Mouse (Mus musculus): ENCODE data around the gene Tmem238. TPM values are rescaled to one million over a fixed set of nuclear protein-coding genes. Genes with fewer than 3 reads are reported as not detected.

Gene Tmem238
- polyA plus RNA-seq, 1 experiment, result 4.3 TPM

GRCm38 (mm10) chr7:4739544-4740275 is 49.7 kb downstream of the Tmem238 start, which contains the start of gene Kmt5c:
Gene Kmt5c (plus strand): TSS chr7:4740115.
- Histone ChIP-seq H3K4me3 (ENCODE audit: insufficient read depth, low read length) (peak within 1 kb of the TSS; percentile 63), H3K4me1 (ENCODE audit: control insufficient read depth, insufficient read depth, low read length) (no peaks in the 10 kb centered on the region), H3K27ac (ENCODE audit: insufficient read depth, low read length) (peak within 1 kb of the TSS; percentile 67)
- peak; percentile 84 for TF ChIP-seq POLR2A (IDR thresholded peaks at IDR 0.05; ENCODE audit: low read depth, low read length)
- no peak for TF ChIP-seq CTCF (IDR thresholded peaks at IDR 0.05; ENCODE audit: borderline replicate concordance, insufficient read depth, low read length)

GRCm38 (mm10) chr7:4739041-4739543 is 50.4 kb downstream of the Tmem238 start:
- TF ChIP-seq CTCF (IDR thresholded peaks at IDR 0.05; ENCODE audit: borderline replicate concordance, insufficient read depth, low read length) (no peak), POLR2A (IDR thresholded peaks at IDR 0.05; ENCODE audit: low read depth, low read length) (no peak)

More at GRCm38 (mm10) chr7:4739041-4739543, 50.4 kb downstream of the Tmem238 start:
- peak overlapping the region; percentile 67 for H3K27ac ChIP-seq (ENCODE audit: insufficient read depth, low read length)
- no peaks in the 10 kb centered on the region for H3K4me1 ChIP-seq (ENCODE audit: control insufficient read depth, insufficient read depth, low read length)
- peak overlapping the region; percentile 40 for H3K4me3 ChIP-seq (ENCODE audit: insufficient read depth, low read length)

Other genes with a start within 250 kb of the Tmem238 start
- 1.7 and 2.3 TPM in 2 replicates for gene Syt5, start 242.1 kb downstream of the Tmem238 start, polyA plus RNA-seq (2011; ENCODE audit: insufficient read length, low read depth, missing spikeins)
- gene Ptprh, start 185.6 kb downstream of the Tmem238 start, polyA plus RNA-seq (2011; ENCODE audit: insufficient read length, low read depth, missing spikeins), result not detected in 2 replicates
- gene Tmem86b, start 158.2 kb downstream of the Tmem238 start, polyA plus RNA-seq (2011; ENCODE audit: insufficient read length, low read depth, missing spikeins), result 2.7 and 4.7 TPM in 2 replicates
- 47.6 and 60.3 TPM in 2 replicates for gene Ppp6r1, start 130.6 kb downstream of the Tmem238 start, polyA plus RNA-seq (2011; ENCODE audit: insufficient read length, low read depth, missing spikeins)
- 31.3 and 32.1 TPM in 2 replicates for gene Hspbp1, start 104.6 kb downstream of the Tmem238 start, polyA plus RNA-seq (2011; ENCODE audit: insufficient read length, low read depth, missing spikeins)
- gene Brsk1, start 99.1 kb downstream of the Tmem238 start, polyA plus RNA-seq (2011; ENCODE audit: insufficient read length, low read depth, missing spikeins), result 11.3 and 15.1 TPM in 2 replicates
- not detected in 2 replicates for gene Tmem150b, start 64.4 kb downstream of the Tmem238 start, polyA plus RNA-seq (2011; ENCODE audit: insufficient read length, low read depth, missing spikeins)
- 15.9 and 18.3 TPM in 2 replicates for gene Kmt5c, start 49.5 kb downstream of the Tmem238 start, polyA plus RNA-seq (2011; ENCODE audit: insufficient read length, low read depth, missing spikeins)
- 62.2 and 87.1 TPM in 2 replicates for gene Cox6b2, start 36.6 kb downstream of the Tmem238 start, polyA plus RNA-seq (2011; ENCODE audit: insufficient read length, low read depth, missing spikeins)
- not detected in 2 replicates for gene Fam71e2, start 18.4 kb downstream of the Tmem238 start, polyA plus RNA-seq (2011; ENCODE audit: insufficient read length, low read depth, missing spikeins)
- gene Il11, start 6.8 kb downstream of the Tmem238 start, polyA plus RNA-seq (2011; ENCODE audit: insufficient read length, low read depth, missing spikeins), result 3.3 and 7.8 TPM in 2 replicates
- gene Tmem190, start 6.7 kb downstream of the Tmem238 start, polyA plus RNA-seq (2011; ENCODE audit: insufficient read length, low read depth, missing spikeins), result not detected in 2 replicates
- 404 and 438 TPM in 2 replicates for gene Rpl28, start 3.2 kb upstream of the Tmem238 start, polyA plus RNA-seq (2011; ENCODE audit: insufficient read length, low read depth, missing spikeins)
- gene Ube2s, start 22.9 kb upstream of the Tmem238 start, polyA plus RNA-seq (2011; ENCODE audit: insufficient read length, low read depth, missing spikeins), result 172 and 191 TPM in 2 replicates
- gene Shisa7, start 55.0 kb upstream of the Tmem238 start, polyA plus RNA-seq (2011; ENCODE audit: insufficient read length, low read depth, missing spikeins), result not detected in 2 replicates
- gene Isoc2b, start 80.6 kb upstream of the Tmem238 start, polyA plus RNA-seq (2011; ENCODE audit: insufficient read length, low read depth, missing spikeins), result 10.8 and 13.3 TPM in 2 replicates
- 9.3 and 11.2 TPM in 2 replicates for gene Isoc2a, start 87.5 kb upstream of the Tmem238 start, polyA plus RNA-seq (2011; ENCODE audit: insufficient read length, low read depth, missing spikeins)
- not detected in 2 replicates for gene Gm36210, start 116.9 kb upstream of the Tmem238 start, polyA plus RNA-seq (2011; ENCODE audit: insufficient read length, low read depth, missing spikeins)
- 5.2 and 6.3 TPM in 2 replicates for gene Zfp628, start 125.6 kb upstream of the Tmem238 start, polyA plus RNA-seq (2011; ENCODE audit: insufficient read length, low read depth, missing spikeins)
- 4.7 and 5.5 TPM in 2 replicates for gene Nat14, start 132.4 kb upstream of the Tmem238 start, polyA plus RNA-seq (2011; ENCODE audit: insufficient read length, low read depth, missing spikeins)
- gene Ssc5d, start 136.1 kb upstream of the Tmem238 start, polyA plus RNA-seq (2011; ENCODE audit: insufficient read length, low read depth, missing spikeins), result 24.1 and 29.8 TPM in 2 replicates
- not detected in 2 replicates for gene Sbk2, start 174.8 kb upstream of the Tmem238 start, polyA plus RNA-seq (2011; ENCODE audit: insufficient read length, low read depth, missing spikeins)
- gene Sbk3, start 181.5 kb upstream of the Tmem238 start, polyA plus RNA-seq (2011; ENCODE audit: insufficient read length, low read depth, missing spikeins), result not detected in 2 replicates
- 11.0 and 15.6 TPM in 2 replicates for gene Zfp579, start 206.5 kb upstream of the Tmem238 start, polyA plus RNA-seq (2011; ENCODE audit: insufficient read length, low read depth, missing spikeins)
- 8.7 and 10.5 TPM in 2 replicates for gene Zfp524, start 224.8 kb upstream of the Tmem238 start, polyA plus RNA-seq (2011; ENCODE audit: insufficient read length, low read depth, missing spikeins)
- gene Fiz1, start 225.0 kb upstream of the Tmem238 start, polyA plus RNA-seq (2011; ENCODE audit: insufficient read length, low read depth, missing spikeins), result 23.6 and 27.5 TPM in 2 replicates
- gene Gm44973, start 225.8 kb upstream of the Tmem238 start, polyA plus RNA-seq (2011; ENCODE audit: insufficient read length, low read depth, missing spikeins), result not detected in 2 replicates
- 23.4 and 29.4 TPM in 2 replicates for gene Zfp865, start 230.7 kb upstream of the Tmem238 start, polyA plus RNA-seq (2011; ENCODE audit: insufficient read length, low read depth, missing spikeins)
- gene Ccdc106, start 230.9 kb upstream of the Tmem238 start, polyA plus RNA-seq (2011; ENCODE audit: insufficient read length, low read depth, missing spikeins), result 1.7 and 3.8 TPM in 2 replicates
- gene 4632433K11Rik, start 244.5 kb upstream of the Tmem238 start, polyA plus RNA-seq (2011; ENCODE audit: insufficient read length, low read depth, missing spikeins), result 1.5 and 1.8 TPM in 2 replicates
- 1.4 and 2.2 TPM in 2 replicates for gene Zfp784, start 248.8 kb upstream of the Tmem238 start, polyA plus RNA-seq (2011; ENCODE audit: insufficient read length, low read depth, missing spikeins)

Measured in embryonic fibroblast, embryonic 13.5 days (primary cell).